Mouse (Mus musculus): ENCODE results near the gene Poc1a.

Poc1a gene

DNA sequence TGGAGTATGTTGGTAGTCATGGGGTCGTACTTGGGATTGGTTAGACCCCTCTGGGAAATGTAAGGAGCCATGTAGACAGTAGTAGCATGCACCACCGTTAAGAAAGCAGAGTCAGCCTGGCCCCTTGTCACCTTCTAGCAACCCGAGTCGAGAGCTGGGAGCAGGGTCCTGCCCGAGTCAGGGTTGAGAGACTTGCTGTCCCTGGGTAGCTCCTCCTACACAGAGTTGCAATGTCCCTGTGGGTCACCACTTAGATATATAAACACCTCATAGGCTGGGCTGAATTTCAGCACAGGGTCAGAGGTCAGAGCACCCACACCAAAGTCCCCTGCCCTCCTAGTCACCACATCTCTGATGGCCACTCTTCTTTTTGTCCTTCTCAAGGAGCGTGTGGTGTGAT lies 20.1 kb downstream of the Poc1a start:
- in situ Hi-C loops (cut with MboI, MseI): no loop called here

GRCm38 (mm10) chr9:106301446-106302080 lies 20.7 kb downstream of the Poc1a start:
- in situ Hi-C loops (cut with MboI, MseI): no loop called here

GRCm38 (mm10) chr9:106302446-106303150 lies 21.7 kb downstream of the Poc1a start:
- in situ Hi-C loops (cut with MboI, MseI): no loop called here

DNA sequence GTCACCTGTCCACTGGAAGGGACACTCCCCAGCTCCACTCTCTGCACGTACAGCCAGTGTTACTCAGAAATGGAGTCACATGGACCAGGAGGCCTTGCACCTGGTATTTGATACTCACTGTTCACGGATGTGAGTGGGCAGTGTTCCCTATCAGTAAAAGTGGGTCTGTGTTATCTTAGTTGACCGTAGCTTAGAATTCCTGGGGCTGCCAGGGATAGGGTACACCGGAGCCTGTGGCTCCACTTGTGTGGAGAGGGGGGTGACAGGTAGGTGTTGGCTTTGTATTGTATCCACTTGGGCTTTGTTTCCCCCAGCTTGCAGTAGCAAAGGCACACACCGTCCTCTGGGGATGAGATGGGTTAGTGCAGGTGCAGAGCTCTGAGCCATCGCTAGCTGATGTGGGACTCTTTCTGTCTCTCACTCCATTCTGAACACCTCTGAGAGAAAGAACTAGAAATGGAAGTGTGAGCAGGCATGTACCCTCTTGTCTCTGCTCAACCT lies 22.6 kb downstream of the Poc1a start:
- in situ Hi-C loops (cut with MboI, MseI): no loop called here

- in situ Hi-C loops (cut with MboI, MseI): loop anchor here (5.0 kb wide), 1 partner anchor 112 kb away; no protein-coding TSS in a partner anchor
These were observed 24.4 kb downstream of the Poc1a start for GRCm38 (mm10) chr9:106305228-106305627.

DNA sequence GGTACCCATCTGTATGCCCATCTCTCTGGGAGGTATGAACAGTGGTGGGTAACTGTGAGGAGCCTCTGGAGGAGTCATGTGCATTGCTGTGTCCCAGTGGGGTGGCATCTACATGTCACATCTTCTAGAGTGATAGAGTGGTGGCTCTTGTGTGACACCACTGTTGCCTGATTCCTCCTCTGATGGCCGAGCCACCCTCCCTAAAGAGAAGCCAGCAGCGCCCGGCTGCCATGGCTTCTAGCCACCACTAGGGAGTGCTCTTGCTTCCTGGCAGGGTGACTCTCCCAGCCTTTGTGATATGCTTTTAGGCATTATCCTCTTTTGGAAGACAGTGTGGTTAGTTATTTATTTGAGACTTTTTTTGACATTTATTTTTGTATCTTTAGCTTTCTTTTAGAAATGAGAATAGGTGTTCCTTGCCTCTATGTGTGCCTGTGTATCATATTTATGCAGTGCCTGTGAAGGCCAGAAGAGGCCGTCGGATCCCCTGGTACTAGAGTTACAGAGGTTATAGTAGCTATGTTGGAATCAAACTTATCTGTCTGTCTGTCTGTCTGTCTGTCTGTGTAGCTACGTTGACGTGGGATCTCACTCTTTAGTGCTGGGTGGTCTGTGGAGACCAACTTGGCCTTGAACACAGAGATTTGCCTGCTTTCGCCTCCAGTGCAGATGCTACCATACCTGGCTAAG lies 25.9 kb downstream of the Poc1a start:
- in situ Hi-C loops (cut with MboI, MseI): loop anchor here (5.0 kb wide), 1 partner anchor 110 kb away; no protein-coding TSS in a partner anchor

- in situ Hi-C loops (cut with MboI, MseI): loop anchor here (5.0 kb wide), 1 partner anchor 109 kb away; no protein-coding TSS in a partner anchor
These were observed 27.3 kb downstream of the Poc1a start for GRCm38 (mm10) chr9:106308151-106308550.

DNA sequence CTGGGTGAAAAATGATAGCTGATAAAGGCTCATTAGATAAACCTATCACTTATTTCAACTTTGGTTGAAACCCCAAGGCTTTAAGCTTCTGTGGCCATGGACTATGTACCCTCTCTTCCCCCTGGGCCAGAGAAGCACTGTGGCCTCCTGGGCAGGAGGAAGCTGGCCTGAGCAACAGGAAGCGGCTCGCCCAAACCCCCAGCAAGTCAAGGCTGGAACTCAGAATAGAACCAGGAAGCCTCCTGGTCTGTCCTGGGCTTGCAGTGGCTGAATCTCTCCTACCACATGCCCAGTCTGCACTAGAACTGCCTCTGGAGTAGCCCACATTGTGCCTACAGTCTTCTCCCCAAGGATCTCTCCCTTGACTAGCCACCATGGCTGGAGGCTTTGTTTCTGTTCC lies 27.7 kb downstream of the Poc1a start:
- in situ Hi-C loops (cut with MboI, MseI): loop anchor here (5.0 kb wide), 1 partner anchor 109 kb away; no protein-coding TSS in a partner anchor

- in situ Hi-C loops (cut with MboI, MseI): loop anchor here (5.0 kb wide), 1 partner anchor 108 kb away; no protein-coding TSS in a partner anchor
These were observed 28.1 kb downstream of the Poc1a start for GRCm38 (mm10) chr9:106308983-106309382.

DNA sequence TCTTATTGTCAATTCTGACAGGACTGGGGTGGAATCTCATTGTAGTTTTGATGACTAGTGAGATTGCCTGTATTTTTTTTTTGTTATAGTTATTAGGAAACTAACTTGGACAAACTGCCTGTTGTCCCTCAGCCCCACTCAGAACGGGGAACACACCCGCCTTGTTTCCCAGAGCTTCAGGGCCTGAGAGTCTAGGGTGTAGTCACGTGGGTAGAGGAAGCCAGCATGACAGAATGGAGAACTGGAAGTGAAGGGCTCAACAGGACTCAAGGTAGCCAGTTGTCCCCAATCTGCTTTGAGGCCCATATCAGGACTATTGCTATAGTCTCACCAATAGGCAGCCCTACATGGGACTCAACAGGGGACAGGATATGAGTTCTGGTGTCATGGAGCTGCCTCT lies 29.0 kb downstream of the Poc1a start:
- in situ Hi-C loops (cut with MboI, MseI): loop anchor here (5.0 kb wide), 1 partner anchor 107 kb away; no protein-coding TSS in a partner anchor

GRCm38 (mm10) chr9:106311625-106312191 lies 30.8 kb downstream of the Poc1a start:
- in situ Hi-C loops (cut with MboI, MseI): no loop called here

DNA sequence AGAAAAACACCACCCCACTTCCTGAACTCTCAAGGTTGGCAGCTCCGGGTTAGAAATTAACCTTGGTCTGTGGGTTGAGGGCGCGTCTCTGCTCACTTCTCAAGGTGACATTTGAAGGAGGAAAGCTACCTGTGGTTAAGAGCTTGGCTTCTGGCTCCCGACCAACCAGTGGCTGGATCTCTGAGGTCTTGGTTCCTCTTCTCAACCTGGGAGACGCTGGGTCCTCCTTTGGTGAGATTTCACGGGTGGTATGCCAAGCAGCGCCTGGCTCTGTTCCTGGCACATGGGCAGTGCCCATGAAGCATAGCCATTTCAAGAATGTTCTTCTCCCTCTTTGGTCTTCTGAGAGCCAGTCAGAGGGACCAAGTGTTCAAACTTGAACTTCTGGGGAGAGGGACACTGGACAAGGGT lies 32.1 kb downstream of the Poc1a start:
- in situ Hi-C loops (cut with MboI, MseI): no loop called here

- in situ Hi-C loops (cut with MboI, MseI): no loop called here
These were observed 33.3 kb downstream of the Poc1a start for GRCm38 (mm10) chr9:106314196-106314595.

- in situ Hi-C loops (cut with MboI, MseI): no loop called here
These were observed 37.2 kb downstream of the Poc1a start for GRCm38 (mm10) chr9:106318074-106318473.

DNA sequence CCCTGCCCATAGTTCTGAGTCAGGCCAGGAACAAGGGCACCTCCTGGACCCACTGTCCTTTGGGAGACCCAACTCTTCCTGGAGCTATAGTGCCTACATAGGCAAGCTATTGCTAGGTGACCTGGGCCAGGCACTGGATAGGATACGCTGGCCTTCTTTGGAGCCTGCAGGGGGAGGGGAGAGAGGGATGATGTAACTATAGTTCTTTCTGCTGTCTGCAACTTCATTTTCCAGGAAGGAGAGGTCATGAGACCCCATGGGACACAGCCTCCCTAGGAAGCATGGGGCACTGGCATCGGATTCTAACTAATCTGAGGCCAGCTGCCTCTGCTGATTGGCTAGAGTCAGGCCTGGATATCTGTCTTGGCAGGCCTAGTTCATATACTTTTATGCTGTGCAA lies 38.2 kb downstream of the Poc1a start:
- in situ Hi-C loops (cut with MboI, MseI): no loop called here

DNA sequence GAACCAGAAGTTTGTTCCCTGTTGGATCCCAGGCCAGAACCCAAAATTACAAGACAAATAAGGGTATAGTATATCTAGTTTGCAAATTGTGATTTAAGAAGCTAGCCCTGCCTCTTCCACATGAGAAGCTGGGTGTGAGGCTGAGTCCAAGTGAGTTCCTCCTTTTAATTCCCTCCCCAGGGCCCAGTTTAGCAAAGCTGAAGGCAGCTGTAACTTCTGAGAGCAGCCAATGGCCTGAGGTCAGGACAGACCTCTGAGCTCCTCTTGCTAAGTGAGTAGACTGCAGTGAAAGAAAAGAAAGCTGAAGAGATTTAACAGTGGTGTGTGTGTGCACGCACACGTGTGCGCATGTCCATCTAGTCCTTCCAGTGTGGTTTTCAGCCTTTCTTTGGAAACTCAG lies 41.6 kb downstream of the Poc1a start:
- in situ Hi-C loops (cut with MboI, MseI): no loop called here

DNA sequence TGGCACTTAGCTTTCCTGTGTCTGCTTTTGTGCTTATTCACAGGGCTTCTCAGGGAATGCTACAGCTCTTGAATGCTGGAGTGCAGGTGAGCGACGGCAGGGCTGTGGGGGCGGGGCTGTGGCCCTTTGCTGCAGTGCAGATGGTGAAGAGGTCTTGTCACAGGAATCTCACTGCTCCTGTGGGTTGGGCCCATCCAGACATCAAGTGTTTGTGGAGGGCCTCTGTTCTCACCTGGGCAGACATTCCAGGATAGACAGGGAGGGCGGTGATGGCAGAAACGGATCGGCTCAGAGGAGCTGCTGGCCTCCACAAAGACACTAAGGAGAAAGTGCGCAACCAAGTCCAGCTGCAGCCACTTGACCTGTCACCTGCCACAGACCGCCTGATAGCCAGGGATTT lies 45.4 kb downstream of the Poc1a start:
- in situ Hi-C loops (cut with MboI, MseI): no loop called here

DNA sequence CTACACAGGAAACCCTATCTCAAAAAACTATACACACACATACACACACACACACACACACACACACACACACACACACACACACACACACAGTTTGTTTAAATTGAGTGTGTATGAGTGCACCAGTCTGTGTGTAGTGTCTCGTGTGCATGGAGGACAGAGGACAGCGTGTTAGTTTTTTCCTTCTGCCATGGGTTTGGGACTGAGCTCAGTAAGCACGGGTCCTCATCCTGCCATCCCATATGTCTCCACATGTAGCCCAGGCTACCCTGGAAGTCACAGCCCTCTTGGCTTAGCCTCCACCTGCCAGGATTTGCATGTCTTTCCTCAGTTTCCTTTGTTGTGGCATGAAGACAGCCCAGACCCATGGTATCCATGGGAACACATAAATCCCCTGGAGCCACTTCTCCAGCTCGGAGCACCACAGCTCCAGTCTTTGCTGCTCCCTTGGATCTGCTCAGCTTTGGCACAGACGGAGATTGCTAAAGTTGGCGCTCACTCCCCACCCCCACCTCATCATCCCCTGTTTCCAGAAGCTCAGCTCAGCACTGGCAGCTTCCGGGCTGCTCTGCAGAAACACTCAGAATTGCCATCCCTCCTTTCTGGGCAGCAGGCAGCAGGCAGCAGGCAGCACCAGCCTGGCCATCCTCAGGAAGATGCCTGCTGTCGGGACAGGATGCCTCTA lies 46.4 kb downstream of the Poc1a start:
- in situ Hi-C loops (cut with MboI, MseI): no loop called here

- in situ Hi-C loops (cut with MboI, MseI): no loop called here
These were observed 47.3 kb downstream of the Poc1a start for GRCm38 (mm10) chr9:106328068-106328610.

- in situ Hi-C loops (cut with MboI, MseI): no loop called here
These were observed 48.1 kb downstream of the Poc1a start for GRCm38 (mm10) chr9:106328772-106329511.
